Mouse (Mus musculus) neural tube, embryonic 14.5 days (tissue): ENCODE measurements around the gene Tex14. TPM values are rescaled to one million over a fixed set of nuclear protein-coding genes. Genes with fewer than 3 reads are reported as not detected.

Experiments
- ATAC-seq: fragments of 200-750 bp; cut with Nextera tagmentation; 2 replicates; pipeline ENCODE4 v1.8.0; 2017; ENCODE audit warnings: low read depth, mild to moderate bottlenecking, moderate TSS enrichment, moderate library complexity
- H3K27ac ChIP-seq: fragments of 300-500 bp; sonication (generic); 2 replicates; pipeline ENCODE4 v1.5.1; 2014; ENCODE audit warnings: low read depth, mild to moderate bottlenecking, control low read depth, low read length, moderate library complexity, mixed read lengths
- H3K27me3 ChIP-seq: fragments of 300-500 bp; sonication (generic); 2 replicates; pipeline ENCODE4 v1.6.1; 2014; ENCODE audit warnings: low read length; ENCODE audit not compliant: control insufficient read depth, insufficient read depth
- H3K36me3 ChIP-seq: fragments of 300-500 bp; sonication (generic); 2 replicates; pipeline ENCODE4 v1.6.1; 2014; ENCODE audit warnings: low read length, mixed read lengths; ENCODE audit not compliant: control insufficient read depth, insufficient read depth
- H3K4me1 ChIP-seq: fragments of 300-500 bp; sonication (generic); 2 replicates; pipeline ENCODE4 v1.6.1; 2014; ENCODE audit warnings: low read length; ENCODE audit not compliant: control insufficient read depth, insufficient read depth
- H3K4me2 ChIP-seq: fragments of 300-500 bp; sonication (generic); 2 replicates; pipeline ENCODE4 v1.6.1; 2014; ENCODE audit warnings: mild to moderate bottlenecking, low read depth, low read length, control low read depth
- H3K4me3 ChIP-seq: fragments of 300-500 bp; sonication (generic); 2 replicates; pipeline ENCODE4 v1.5.1; 2014; ENCODE audit warnings: low read depth, low read length, control low read depth, mixed read lengths
- H3K9ac ChIP-seq: fragments of 300-500 bp; sonication (generic); replicated peaks from 2 replicates; pipeline ENCODE4 v1.6.1; 2014; ENCODE audit warnings: low read depth, mild to moderate bottlenecking, control low read depth, low read length, mixed read lengths
- H3K9me3 ChIP-seq: fragments of 300-500 bp; sonication (generic); 2 replicates; pipeline ENCODE4 v1.6.1; 2016; ENCODE audit warnings: low read length; ENCODE audit not compliant: control insufficient read depth
- WGBS: fragments of 180-500 bp; shearing (Covaris S2); extraction: QIAGEN DNeasy Blood & Tissue Kit; methylation state at CpG from one replicate; pipeline ENCODE4 v1.1.7; 2014; 5-methylcytosine and 5-hydroxymethylcytosine counted together
- polyA plus RNA-seq: library from polyadenylated mRNA; unstranded; fragments of >200 nt; fragmentation: Nextera tagmentation; extraction: Ambion mirVana; gene quantifications from 2 replicates; pipeline ENCODE4 v1.2.1, GENCODE M21; 2014

Gene Tex14
- polyA plus RNA-seq, 1 experiment from 2014 or later = 0.51 TPM

GRCm38 (mm10) chr11:87584711-87585505, 180.0 kb downstream of the Tex14 start:
- no peak for ATAC-seq
- Histone ChIP-seq H3K4me3 (no peak overlapping the region), H3K36me3 (no peaks in the 10 kb centered on the region), H3K9ac (no peak overlapping the region), H3K4me1 (no peaks in the 10 kb centered on the region; the same call in 1 of the 2 replicates), H3K27me3 (no peaks in the 10 kb centered on the region), H3K9me3 (no peaks in the 10 kb centered on the region), H3K4me2 (no peak overlapping the region), H3K27ac (no peak overlapping the region)
- 87% methylated on average over 10 of the region's 10 CpGs for WGBS

- WGBS = 90% methylated on average over 5 of the region's 5 CpGs
- H3K9ac ChIP-seq = no peak overlapping the region
Measured at GRCm38 (mm10) chr11:87587211-87587874, 182.5 kb downstream of the Tex14 start.

GRCm38 (mm10) chr11:87589605-87590004, 184.7 kb downstream of the Tex14 start:
- H3K27ac ChIP-seq = no peak overlapping the region
- H3K27me3 ChIP-seq = no peaks in the 10 kb centered on the region
- no peaks in the 10 kb centered on the region for H3K36me3 ChIP-seq
- WGBS = 93% methylated on average over 8 of the region's 8 CpGs
- H3K4me2 ChIP-seq = no peak overlapping the region
- H3K4me1 ChIP-seq = peaks cover 18% of the 10 kb centered on the region
- no peak overlapping the region for H3K9ac ChIP-seq
- H3K4me3 ChIP-seq = no peak overlapping the region
- ATAC-seq = no peak
- no peaks in the 10 kb centered on the region for H3K9me3 ChIP-seq

More at GRCm38 (mm10) chr11:87587211-87587874, 182.5 kb downstream of the Tex14 start:
- no peak overlapping the region for H3K4me3 ChIP-seq
- no peak overlapping the region for H3K27ac ChIP-seq
- no peak for ATAC-seq
- H3K4me1 ChIP-seq = peaks cover 9% of the 10 kb centered on the region
- no peaks in the 10 kb centered on the region for H3K36me3 ChIP-seq
- H3K27me3 ChIP-seq = no peaks in the 10 kb centered on the region
- no peak overlapping the region for H3K4me2 ChIP-seq
- H3K9me3 ChIP-seq = no peaks in the 10 kb centered on the region

- H3K27me3 ChIP-seq = no peaks in the 10 kb centered on the region
- WGBS = 3% methylated on average over 25 of the region's 25 CpGs
- peak overlapping the region; percentile 72 for H3K4me3 ChIP-seq
- H3K36me3 ChIP-seq = no peaks in the 10 kb centered on the region
- H3K27ac ChIP-seq = peak overlapping the region; percentile 92
- peak overlapping the region; percentile 86 for H3K9ac ChIP-seq
- no peaks in the 10 kb centered on the region for H3K9me3 ChIP-seq
- H3K4me2 ChIP-seq = peak overlapping the region; percentile 87
- ATAC-seq = no peak
- peaks cover 22% of the 10 kb centered on the region for H3K4me1 ChIP-seq
Measured at GRCm38 (mm10) chr11:87590841-87591525, 186.1 kb downstream of the Tex14 start.

GRCm38 (mm10) chr11:87591526-87592353, 186.9 kb downstream of the Tex14 start, which contains the start of gene Mtmr4:
Mtmr4 (plus strand) TSS chr11:87592162.
- H3K36me3 ChIP-seq = no peaks in the 10 kb centered on the region
- peak within 1 kb of the TSS; percentile 86 for H3K9ac ChIP-seq
- peak within 1 kb of the TSS; percentile 92 for H3K27ac ChIP-seq
- peak within 1 kb of the TSS; percentile 87 for H3K4me2 ChIP-seq
- H3K27me3 ChIP-seq = no peaks in the 10 kb centered on the region
- no peaks in the 10 kb centered on the region for H3K9me3 ChIP-seq
- peak within 1 kb of the TSS; percentile 72 for H3K4me3 ChIP-seq
- WGBS = under 1% methylated on average over 45 of the region's 61 CpGs
- H3K4me1 ChIP-seq = peaks cover 28% of the 10 kb centered on the region
- ATAC-seq = peak; percentile 97

GRCm38 (mm10) chr11:87592354-87592695, 187.5 kb downstream of the Tex14 start:
- Histone ChIP-seq H3K4me2 (peak overlapping the region; percentile 87), H3K9me3 (no peaks in the 10 kb centered on the region), H3K27me3 (no peaks in the 10 kb centered on the region), H3K9ac (peak overlapping the region; percentile 78), H3K4me3 (peak overlapping the region; percentile 72), H3K4me1 (peaks cover 33% of the 10 kb centered on the region), H3K36me3 (no peaks in the 10 kb centered on the region), H3K27ac (peak overlapping the region; percentile 87)
- ATAC-seq = no peak; the same call in 1 of the 2 replicates
- 0% methylated on average over 15 of the region's 15 CpGs for WGBS

GRCm38 (mm10) chr11:87592713-87593598, 188.1 kb downstream of the Tex14 start:
- Histone ChIP-seq H3K36me3 (peaks cover 3% of the 10 kb centered on the region; the same call in 1 of the 2 replicates), H3K9me3 (no peaks in the 10 kb centered on the region), H3K4me2 (peak overlapping the region; percentile 87), H3K4me3 (peak overlapping the region; percentile 72), H3K9ac (peak overlapping the region; percentile 78), H3K4me1 (peaks cover 33% of the 10 kb centered on the region), H3K27me3 (no peaks in the 10 kb centered on the region), H3K27ac (peak overlapping the region; percentile 87)
- WGBS = 23% methylated on average over 13 of the region's 13 CpGs
- ATAC-seq = no peak
